Mouse (Mus musculus) MEL (cell line): ENCODE measurements around the gene Odf3b. TPM values are rescaled to one million over a fixed set of nuclear protein-coding genes. Genes with fewer than 3 reads are reported as not detected.

Experiments used
- DNase-seq: peaks from one replicate; pipeline ENCODE4 v3.0.0; 2011; ENCODE audit warnings: low read depth, low spot score
- H3K27ac ChIP-seq: 2 replicates; pipeline ENCODE4 v1.5.1; 2012; ENCODE audit warnings: low read depth, mild to moderate bottlenecking, control low read depth, low read length, moderate library complexity; ENCODE audit not compliant: control insufficient read depth
- H3K27me3 ChIP-seq, 2 experiments: fragments of 150-350 bp in 1 of 2; sonication (generic) in 1 of 2; 2 replicates each; pipeline ENCODE4 v1.6.1; 2012; ENCODE audit warnings: low read length in 2 of 2, mild to moderate bottlenecking in 2 of 2, improper control_type of control experiment in 1 of 2, moderate library complexity in 1 of 2; ENCODE audit not compliant: insufficient read depth in 2 of 2, control insufficient read depth in 1 of 2
- H3K36me3 ChIP-seq, 2 experiments: 2 replicates each; pipeline ENCODE4 v1.6.1; 2012 to 2014; ENCODE audit warnings: low read length in 2 of 2, improper control_type of control experiment in 1 of 2, inconsistent platforms in 1 of 2, mild to moderate bottlenecking in 1 of 2; ENCODE audit not compliant: insufficient read depth in 2 of 2, control insufficient read depth in 1 of 2
- H3K4me1 ChIP-seq, 2 experiments: fragments of 150-350 bp in 1 of 2; sonication (generic) in 1 of 2; 2 replicates each; pipeline ENCODE4 v1.6.1; 2012; ENCODE audit warnings: low read length in 2 of 2, improper control_type of control experiment in 1 of 2, mild to moderate bottlenecking in 1 of 2; ENCODE audit not compliant: insufficient read depth in 2 of 2, control insufficient read depth in 1 of 2
- H3K4me3 ChIP-seq, 2 experiments: fragments of 150-350 bp in 1 of 2; sonication (generic) in 1 of 2; 2 replicates each; pipeline ENCODE4 v1.5.1; 2012; ENCODE audit warnings: low read depth in 2 of 2, low read length in 2 of 2, mild to moderate bottlenecking in 2 of 2, moderate library complexity in 2 of 2, control low read depth in 1 of 2, improper control_type of control experiment in 1 of 2; ENCODE audit not compliant: control insufficient read depth in 1 of 2, insufficient read depth in 1 of 2
- H3K79me2 ChIP-seq: 2 replicates; pipeline ENCODE4 v1.6.1; 2012; ENCODE audit warnings: mild to moderate bottlenecking, low read length, moderate library complexity; ENCODE audit not compliant: control insufficient read depth, poor library complexity, insufficient read depth
- H3K9ac ChIP-seq: 2 replicates; pipeline ENCODE4 v1.6.1; 2012; ENCODE audit warnings: low read depth, mild to moderate bottlenecking, control low read depth, low read length, moderate library complexity; ENCODE audit not compliant: control insufficient read depth, poor library complexity, severe bottlenecking
- H3K9me3 ChIP-seq: fragments of 150-350 bp; sonication (generic); replicated peaks from 2 replicates; pipeline ENCODE4 v1.6.1; 2012; ENCODE audit warnings: mild to moderate bottlenecking, low read length, improper control_type of control experiment, moderate library complexity; ENCODE audit not compliant: insufficient read depth
- BHLHE40 ChIP-seq: IDR thresholded peaks from 2 replicates; pipeline ENCODE4 v1.6.1; 2012; ENCODE audit warnings: low read depth, mild to moderate bottlenecking, inconsistent platforms, low read length, improper control_type of control experiment, borderline replicate concordance
- CHD1 ChIP-seq: IDR thresholded peaks from 2 replicates; pipeline ENCODE4 v1.6.1; 2012; ENCODE audit warnings: low read depth, mild to moderate bottlenecking, inconsistent platforms, low read length, improper control_type of control experiment
- CHD2 ChIP-seq: IDR thresholded peaks from 2 replicates; pipeline ENCODE4 v1.6.1; 2011; ENCODE audit warnings: low read length, improper control_type of control experiment
- CTCF ChIP-seq, 3 experiments: IDR thresholded peaks in 2 of 3; conservative IDR thresholded peaks in 1 of 3; 2 replicates each; pipeline ENCODE4 v1.5.1; 2011 to 2012; ENCODE audit warnings: low read length in 3 of 3, low read depth in 2 of 3, mild to moderate bottlenecking in 2 of 3, improper control_type of control experiment in 1 of 3, inconsistent platforms in 1 of 3, mixed read lengths in 1 of 3, moderate library complexity in 1 of 3; ENCODE audit not compliant: control insufficient read depth in 1 of 3, insufficient read depth in 1 of 3, poor library complexity in 1 of 3, severe bottlenecking in 1 of 3
- E2F4 ChIP-seq: IDR thresholded peaks from 2 replicates; pipeline ENCODE4 v1.6.1; 2011; ENCODE audit warnings: low read depth, low read length, improper control_type of control experiment, borderline replicate concordance
- ELF1 ChIP-seq: IDR thresholded peaks from 2 replicates; pipeline ENCODE4 v1.6.1; 2014; ENCODE audit warnings: low read depth, mild to moderate bottlenecking, inconsistent platforms, low read length, improper control_type of control experiment, moderate library complexity
- EP300 ChIP-seq, 2 experiments: IDR thresholded peaks; 2 replicates each; pipeline ENCODE4 v1.6.1; 2011; ENCODE audit warnings: improper control_type of control experiment in 2 of 2, low read length in 2 of 2, low read depth in 1 of 2, mild to moderate bottlenecking in 1 of 2
- ETS1 ChIP-seq: IDR thresholded peaks from 2 replicates; pipeline ENCODE4 v1.6.1; 2012; ENCODE audit warnings: low read depth, mild to moderate bottlenecking, inconsistent platforms, low read length, improper control_type of control experiment, moderate library complexity
- GABPA ChIP-seq: IDR thresholded peaks from 2 replicates; pipeline ENCODE4 v1.6.1; 2012; ENCODE audit warnings: low read depth, mild to moderate bottlenecking, inconsistent platforms, low read length, improper control_type of control experiment, moderate library complexity
- GATA1 ChIP-seq: IDR thresholded peaks from 2 replicates; pipeline ENCODE4 v1.6.1; 2011; ENCODE audit warnings: low read depth, low read length, improper control_type of control experiment
- HCFC1 ChIP-seq: IDR thresholded peaks from 2 replicates; pipeline ENCODE4 v1.6.1; 2012; ENCODE audit warnings: low read depth, mild to moderate bottlenecking, inconsistent platforms, low read length, improper control_type of control experiment, moderate library complexity
- JUND ChIP-seq: IDR thresholded peaks from 2 replicates; pipeline ENCODE4 v1.6.1; 2011; ENCODE audit warnings: low read depth, mild to moderate bottlenecking, improper control_type of control experiment, low read length
- KAT2A ChIP-seq: conservative IDR thresholded peaks from 2 replicates; pipeline ENCODE4 v1.6.1; 2012; ENCODE audit warnings: low read depth, low read length, improper control_type of control experiment, inconsistent platforms
- MAFK ChIP-seq: IDR thresholded peaks from 2 replicates; pipeline ENCODE4 v1.6.1; 2011; ENCODE audit warnings: low read depth, mild to moderate bottlenecking, low read length, improper control_type of control experiment, borderline replicate concordance
- MAX ChIP-seq: IDR thresholded peaks from 2 replicates; pipeline ENCODE4 v1.6.1; 2011; ENCODE audit warnings: low read length, improper control_type of control experiment
- MAZ ChIP-seq: IDR thresholded peaks from 2 replicates; pipeline ENCODE4 v1.6.1; 2012; ENCODE audit warnings: low read depth, mild to moderate bottlenecking, inconsistent platforms, low read length, improper control_type of control experiment
- MEF2A ChIP-seq: IDR thresholded peaks from 2 replicates; pipeline ENCODE4 v1.6.1; 2014; ENCODE audit warnings: low read depth, mild to moderate bottlenecking, inconsistent platforms, low read length, improper control_type of control experiment; ENCODE audit not compliant: poor library complexity, insufficient replicate concordance, severe bottlenecking; ENCODE audit errors: extremely low read depth
- MXI1 ChIP-seq: IDR thresholded peaks from 2 replicates; pipeline ENCODE4 v1.6.1; 2011; ENCODE audit warnings: mild to moderate bottlenecking, low read depth, low read length, improper control_type of control experiment
- MYB ChIP-seq: IDR thresholded peaks from 2 replicates; pipeline ENCODE4 v1.6.1; 2011; ENCODE audit warnings: mild to moderate bottlenecking, low read depth, low read length, improper control_type of control experiment
- MYC ChIP-seq: IDR thresholded peaks from 2 replicates; pipeline ENCODE4 v1.6.1; 2011; ENCODE audit warnings: low read depth, mild to moderate bottlenecking, low read length, improper control_type of control experiment, moderate library complexity
- NELFE ChIP-seq: IDR thresholded peaks from 2 replicates; pipeline ENCODE4 v1.6.1; 2011; ENCODE audit warnings: low read depth, low read length, improper control_type of control experiment
- NRF1 ChIP-seq: IDR thresholded peaks from 2 replicates; pipeline ENCODE4 v1.6.1; 2014; ENCODE audit warnings: low read depth, mild to moderate bottlenecking, inconsistent platforms, low read length, improper control_type of control experiment, moderate library complexity; ENCODE audit not compliant: poor library complexity, insufficient read depth, severe bottlenecking
- POLR2A ChIP-seq, 2 experiments: IDR thresholded peaks; 2 replicates each; pipeline ENCODE4 v1.6.1; 2011 to 2012; ENCODE audit warnings: low read length in 2 of 2, mild to moderate bottlenecking in 2 of 2, control low read depth in 1 of 2, improper control_type of control experiment in 1 of 2, low read depth in 1 of 2, moderate library complexity in 1 of 2; ENCODE audit not compliant: control insufficient read depth in 1 of 2, insufficient read depth in 1 of 2, poor library complexity in 1 of 2
- POLR2AphosphoS2 ChIP-seq: IDR thresholded peaks from 2 replicates; pipeline ENCODE4 v1.6.1; 2011; ENCODE audit warnings: low read length, improper control_type of control experiment
- POLR2AphosphoS5 ChIP-seq: IDR thresholded peaks from 2 replicates; pipeline ENCODE4 v1.6.1; 2012; ENCODE audit warnings: low read depth, borderline replicate concordance, mild to moderate bottlenecking, inconsistent platforms, low read length, moderate library complexity, mixed read lengths
- RAD21 ChIP-seq: IDR thresholded peaks from 2 replicates; pipeline ENCODE4 v1.6.1; 2011; ENCODE audit warnings: mild to moderate bottlenecking, low read depth, low read length, improper control_type of control experiment
- RCOR1 ChIP-seq: IDR thresholded peaks from 2 replicates; pipeline ENCODE4 v1.6.1; 2012; ENCODE audit warnings: low read depth, mild to moderate bottlenecking, inconsistent platforms, low read length, improper control_type of control experiment
- SIN3A ChIP-seq: IDR thresholded peaks from 2 replicates; pipeline ENCODE4 v1.6.1; 2012; ENCODE audit warnings: low read length, improper control_type of control experiment, inconsistent platforms
- SMC3 ChIP-seq: IDR thresholded peaks from 2 replicates; pipeline ENCODE4 v1.6.1; 2011; ENCODE audit warnings: low read depth, low read length, improper control_type of control experiment
- TBP ChIP-seq: IDR thresholded peaks from 2 replicates; pipeline ENCODE4 v1.8.0; 2011; ENCODE audit warnings: low read depth, low read length, improper control_type of control experiment
- TCF12 ChIP-seq: IDR thresholded peaks from 2 replicates; pipeline ENCODE4 v1.6.1; 2014; ENCODE audit warnings: low read depth, mild to moderate bottlenecking, inconsistent platforms, low read length, improper control_type of control experiment, moderate library complexity
- UBTF ChIP-seq: IDR thresholded peaks from 2 replicates; pipeline ENCODE4 v1.6.1; 2012; ENCODE audit warnings: low read depth, mild to moderate bottlenecking, inconsistent platforms, low read length, improper control_type of control experiment, moderate library complexity, borderline replicate concordance; ENCODE audit not compliant: insufficient read depth
- USF1 ChIP-seq: IDR thresholded peaks from 2 replicates; pipeline ENCODE4 v1.6.1; 2014; ENCODE audit warnings: low read depth, mild to moderate bottlenecking, inconsistent platforms, low read length, improper control_type of control experiment, moderate library complexity
- USF2 ChIP-seq, 2 experiments: IDR thresholded peaks; 2 replicates each; pipeline ENCODE4 v1.6.1; 2011 to 2012; ENCODE audit warnings: improper control_type of control experiment in 2 of 2, low read length in 2 of 2, borderline replicate concordance in 1 of 2, inconsistent platforms in 1 of 2, low read depth in 1 of 2, mild to moderate bottlenecking in 1 of 2; ENCODE audit not compliant: insufficient read depth in 1 of 2
- ZC3H11A ChIP-seq: IDR thresholded peaks from 2 replicates; pipeline ENCODE4 v1.6.1; 2012; ENCODE audit warnings: low read depth, mild to moderate bottlenecking, inconsistent platforms, low read length, improper control_type of control experiment
- ZKSCAN1 ChIP-seq: IDR thresholded peaks from 2 replicates; pipeline ENCODE4 v1.6.1; 2012; ENCODE audit warnings: low read depth, mild to moderate bottlenecking, inconsistent platforms, low read length, improper control_type of control experiment, moderate library complexity
- ZMIZ1 ChIP-seq: IDR thresholded peaks from 2 replicates; pipeline ENCODE4 v1.6.1; 2012; ENCODE audit warnings: low read depth, mild to moderate bottlenecking, inconsistent platforms, low read length, improper control_type of control experiment, moderate library complexity
- ZNF384 ChIP-seq: IDR thresholded peaks from 2 replicates; pipeline ENCODE4 v1.6.1; 2012; ENCODE audit warnings: low read depth, mild to moderate bottlenecking, inconsistent platforms, low read length, improper control_type of control experiment
- polyA plus RNA-seq, 2 experiments: library from polyadenylated mRNA; stranded (reverse) in 1 of 2; unstranded in 1 of 2; fragments of >175 nt in 1 of 2; fragments of >200 nt in 1 of 2; gene quantifications; 2 replicates each; pipeline versions ENCODE4 v1.2.1 to v1.2.4; 2012; ENCODE audit warnings: low replicate concordance in 2 of 2, low read depth in 1 of 2; ENCODE audit not compliant: insufficient read length in 2 of 2, insufficient read depth in 1 of 2, missing spikeins in 1 of 2
- total RNA-seq: library from RNA; depleted of rRNA; stranded (reverse); fragments of 300-350 nt; gene quantifications from 2 replicates; pipeline ENCODE4 v1.2.3, GENCODE M21; 2012

The Odf3b gene
- total and polyA plus RNA-seq, 3 experiments: not detected

DNA sequence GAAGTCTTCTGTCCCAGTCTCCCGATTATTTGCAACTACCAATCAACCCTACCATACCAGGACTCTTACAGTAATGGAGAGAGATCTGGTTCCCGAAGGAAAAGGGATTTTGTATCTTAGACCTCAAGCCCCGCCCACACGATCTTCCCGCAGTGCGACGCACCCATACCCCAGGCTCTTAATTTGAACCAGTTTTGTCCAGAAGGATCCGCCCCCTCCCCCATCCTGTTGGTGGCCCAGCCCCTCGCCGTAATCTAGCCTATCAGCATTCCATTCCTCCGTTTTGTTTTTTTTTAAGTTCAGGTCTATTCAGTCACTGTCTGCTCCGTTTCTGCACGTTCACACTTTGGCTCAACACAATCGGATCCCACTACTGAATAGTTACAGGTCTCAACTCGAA lies 22.7 kb downstream of the Odf3b start:
- Histone ChIP-seq H3K27ac (peak overlapping the region; percentile 89), H3K36me3 (peaks cover 5 to 28% of the 10 kb centered on the region in 2 experiments)

DNA sequence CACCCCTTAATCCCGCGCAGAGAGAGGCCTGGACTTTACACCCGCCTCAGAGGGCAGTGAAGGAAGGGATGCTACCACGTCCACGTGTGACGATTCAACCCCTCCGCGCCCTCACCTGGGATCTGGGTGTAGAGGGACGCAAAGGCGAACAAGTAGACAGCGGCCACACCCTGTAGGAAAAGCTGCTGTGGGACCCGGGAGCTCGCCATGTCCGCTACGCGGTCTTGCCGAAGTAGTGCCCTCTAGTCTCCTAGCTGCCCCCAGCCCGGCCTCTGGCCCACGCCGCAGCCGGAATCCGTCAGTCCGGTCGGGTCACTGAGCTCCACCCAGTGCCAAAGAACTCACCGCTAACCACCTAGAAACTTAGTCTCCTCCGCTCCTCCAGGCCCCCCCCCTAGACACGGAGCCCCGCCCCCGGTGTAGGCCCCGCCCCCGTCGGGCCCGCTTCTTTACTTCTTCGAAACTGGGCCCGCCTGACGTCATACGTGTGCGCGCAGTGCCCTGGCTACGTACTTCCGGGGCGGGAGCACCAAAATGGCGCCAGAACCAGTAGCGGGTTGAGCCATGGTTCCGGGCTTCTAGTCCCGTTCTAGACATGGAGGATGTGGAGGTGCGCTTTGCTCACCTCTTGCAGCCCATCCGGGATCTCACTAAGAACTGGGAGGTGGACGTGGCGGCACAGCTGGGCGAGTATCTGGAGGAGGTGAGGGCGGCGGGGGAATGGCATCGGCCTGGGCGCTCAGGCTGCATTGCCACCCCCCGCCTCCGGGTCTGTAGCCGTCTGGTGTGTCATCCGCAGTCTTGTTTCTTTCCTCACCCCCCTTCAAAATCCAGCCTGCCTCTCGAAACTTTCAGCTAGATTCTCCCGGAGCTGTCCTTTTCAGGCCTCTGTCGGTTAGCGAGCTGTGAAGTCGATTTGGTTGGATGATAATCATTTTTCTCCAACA lies 23.6 kb downstream of the Odf3b start, which contains the start of the genes Lmf2 and Ncaph2:
Gene Lmf2 (minus strand): TSS at position 419 of the 947 bp plus-strand sequence.
Gene Ncaph2 (plus strand): TSS at position 479 of the 947 bp plus-strand sequence.
- Histone ChIP-seq H3K9ac (peak within 1 kb of the TSS; percentile 96), H3K9me3 (no peaks in the 10 kb centered on the region), H3K36me3 (peaks cover under 1 to 28% of the 10 kb centered on the region in 2 experiments), H3K4me3 (peak within 1 kb of the TSS; percentile 91 to 97), H3K79me2 (peaks cover 47% of the 10 kb centered on the region), H3K27me3 (no peaks in the 10 kb centered on the region), H3K4me1 (peaks cover 21% of the 10 kb centered on the region in 2 experiments), H3K27ac (peak within 1 kb of the TSS; percentile 89)
- DNase-seq: peak; percentile 97
- TF ChIP-seq POLR2A (IDR thresholded peaks at IDR 0.05; ENCODE audit: control insufficient read depth in 1 of 2, insufficient read depth in 1 of 2, low read depth in 1 of 2, low read length in 2 of 2, poor library complexity in 1 of 2) (peak; percentile 76 to 77), USF1 (no peak), UBTF (no peak), POLR2AphosphoS5 (no peak), ZMIZ1 (peak; percentile 19), GABPA (no peak), MAX (no peak), ETS1 (no peak; the same call in none of the 2 replicates), MAFK (no peak), TCF12 (peak; percentile 62), JUND (no peak), ZKSCAN1 (no peak), MXI1 (peak; percentile 79), MYB (no peak)

More for the DNA sequence above, 22.7 kb downstream of the Odf3b start:
- TF ChIP-seq POLR2AphosphoS2 (no peak), UBTF (no peak), USF2 (IDR thresholded peaks at IDR 0.05; ENCODE audit: borderline replicate concordance in 1 of 2, insufficient read depth in 1 of 2, low read depth in 1 of 2, low read length in 2 of 2) (no peak), MYC (no peak), TBP (peak; percentile 53; the same call in 1 of the 2 replicates), KAT2A (0 out of 2 replicates have a peak, but pooled peaks have one; percentile 30), MXI1 (peak; percentile 76), TCF12 (0 out of 2 replicates have a peak, but pooled peaks have one; percentile 34), USF1 (no peak), NELFE (peak; percentile 46), GATA1 (no peak), POLR2A (IDR thresholded peaks at IDR 0.05; ENCODE audit: control insufficient read depth in 1 of 2, insufficient read depth in 1 of 2, low read depth in 1 of 2, low read length in 2 of 2, poor library complexity in 1 of 2) (peak in 1 of 2 experiments; percentile 36; a peak in 2 of 4 replicates), ZC3H11A (no peak), NRF1 (no peak), E2F4 (no peak), MEF2A (no peak), JUND (no peak), ZKSCAN1 (no peak), CHD2 (peak; percentile 56), HCFC1 (peak; percentile 74), RCOR1 (no peak), EP300 (IDR thresholded peaks at IDR 0.05; ENCODE audit: low read depth in 1 of 2, low read length in 2 of 2) (peak in 1 of 2 experiments; percentile 20; a peak in 1 of 4 replicates), MAFK (no peak), SMC3 (no peak), ZMIZ1 (no peak; the same call in 1 of the 2 replicates), RAD21 (no peak), MAX (peak; percentile 49), ZNF384 (peak; percentile 95), CHD1 (no peak), SIN3A (peak; percentile 91), BHLHE40 (0 out of 2 replicates have a peak, but pooled peaks have one; percentile 41), CTCF (IDR thresholded peaks at IDR 0.05 in 2 of 3, conservative IDR thresholded peaks at IDR 0.05 in 1 of 3; ENCODE audit: control insufficient read depth in 1 of 3, insufficient read depth in 1 of 3, low read depth in 2 of 3, low read length in 3 of 3, poor library complexity in 1 of 3, severe bottlenecking in 1 of 3) (no peak), MYB (no peak), MAZ (peak; percentile 51; the same call in 1 of the 2 replicates), POLR2AphosphoS5 (no peak), GABPA (no peak), ELF1 (no peak)
- Histone ChIP-seq H3K79me2 (peaks cover 49% of the 10 kb centered on the region), H3K4me1 (peaks cover 21% of the 10 kb centered on the region in 2 experiments), H3K9me3 (no peaks in the 10 kb centered on the region), H3K9ac (peak overlapping the region; percentile 96), H3K4me3 (peak overlapping the region; percentile 88 to 97), H3K27me3 (no peaks in the 10 kb centered on the region)
- DNase-seq: peak; percentile 97
